Mouse (Mus musculus) CH12.LX (cell line): ENCODE results near the gene Hoxd3. TPM values are rescaled to one million over a fixed set of nuclear protein-coding genes. Genes with fewer than 3 reads are reported as not detected.

Experiments used
- DNase-seq: peaks from one replicate; pipeline ENCODE4 v3.0.0-alpha.2; 2013; ENCODE audit errors: extremely low read depth
- H3K27ac ChIP-seq: 2 replicates; pipeline ENCODE4 v1.5.1; 2012; ENCODE audit warnings: low read depth, mild to moderate bottlenecking, control low read depth, moderate library complexity; ENCODE audit not compliant: insufficient read depth
- H3K27me3 ChIP-seq: replicated peaks from 2 replicates; pipeline ENCODE3; 2012; ENCODE audit warnings: inconsistent platforms
- H3K36me3 ChIP-seq, 2 experiments: replicated peaks in 1 of 2; 2 replicates each; pipeline versions ENCODE3 to v1.6.1; 2012; ENCODE audit warnings: inconsistent platforms in 1 of 2, low read length in 1 of 2, mild to moderate bottlenecking in 1 of 2, mixed read lengths in 1 of 2, moderate library complexity in 1 of 2; ENCODE audit not compliant: control insufficient read depth in 1 of 2, insufficient read depth in 1 of 2
- H3K4me1 ChIP-seq, 2 experiments: 2 replicates each; pipeline ENCODE4 v1.6.1; 2012; ENCODE audit warnings: inconsistent platforms in 1 of 2, moderate library complexity in 1 of 2; ENCODE audit not compliant: insufficient read depth in 2 of 2, control insufficient read depth in 1 of 2
- H3K4me2 ChIP-seq: 2 replicates; pipeline ENCODE4 v1.6.1; 2012; ENCODE audit warnings: low read depth, mild to moderate bottlenecking, control low read depth; ENCODE audit not compliant: poor library complexity, insufficient read depth, severe bottlenecking
- H3K4me3 ChIP-seq, 3 experiments: fragments of 150-350 bp in 1 of 3; sonication (generic) in 1 of 3; replicated peaks in 1 of 3; 2 replicates each; pipeline versions ENCODE3 to v1.5.1; 2011 to 2012; ENCODE audit warnings: low read depth in 2 of 3, low read length in 2 of 3, mild to moderate bottlenecking in 2 of 3, moderate library complexity in 2 of 3, control low read depth in 1 of 3, improper control_type of control experiment in 1 of 3, inconsistent platforms in 1 of 3, mixed read lengths in 1 of 3; ENCODE audit not compliant: poor library complexity in 1 of 3
- H3K79me2 ChIP-seq: replicated peaks from 2 replicates; pipeline ENCODE4 v1.6.1; 2012; ENCODE audit warnings: mild to moderate bottlenecking, moderate library complexity; ENCODE audit not compliant: control insufficient read depth, poor library complexity, insufficient read depth, severe bottlenecking; ENCODE audit errors: extremely low read depth
- H3K9ac ChIP-seq: 2 replicates; pipeline ENCODE4 v1.6.1; 2012; ENCODE audit warnings: low read depth, mild to moderate bottlenecking, control low read depth, moderate library complexity; ENCODE audit not compliant: insufficient read depth
- H3K9me3 ChIP-seq: replicated peaks from 2 replicates; pipeline ENCODE3; 2012; ENCODE audit warnings: low read length, inconsistent platforms, mixed read lengths
- CHD1 ChIP-seq: IDR thresholded peaks from 2 replicates; pipeline ENCODE4 v1.6.1; 2012; ENCODE audit warnings: low read depth, low read length, improper control_type of control experiment, inconsistent platforms
- EP300 ChIP-seq: IDR thresholded peaks from 2 replicates; pipeline ENCODE4 v1.6.1; 2011; ENCODE audit warnings: low read length, improper control_type of control experiment
- ETS1 ChIP-seq: conservative IDR thresholded peaks from 2 replicates; pipeline ENCODE4 v1.6.1; 2012; ENCODE audit warnings: low read depth, mild to moderate bottlenecking, inconsistent platforms, low read length, improper control_type of control experiment, moderate library complexity
- MEF2A ChIP-seq: IDR thresholded peaks from 2 replicates; pipeline ENCODE4 v1.6.1; 2014; ENCODE audit warnings: low read depth, mild to moderate bottlenecking, inconsistent platforms, low read length, improper control_type of control experiment, borderline replicate concordance
- MYC ChIP-seq: IDR thresholded peaks from 2 replicates; pipeline ENCODE4 v1.6.1; 2011; ENCODE audit warnings: low read depth, mild to moderate bottlenecking, improper control_type of control experiment, low read length
- NELFE ChIP-seq: IDR thresholded peaks from 2 replicates; pipeline ENCODE4 v1.6.1; 2011; ENCODE audit warnings: low read depth, low read length, improper control_type of control experiment
- POLR2A ChIP-seq: IDR thresholded peaks from 2 replicates; pipeline ENCODE4 v1.6.1; 2011; ENCODE audit warnings: low read depth, mild to moderate bottlenecking, improper control_type of control experiment, low read length
- POLR2AphosphoS2 ChIP-seq: IDR thresholded peaks from 2 replicates; pipeline ENCODE4 v1.6.1; 2011; ENCODE audit warnings: low read depth, low read length, improper control_type of control experiment
- SIN3A ChIP-seq: IDR thresholded peaks from 2 replicates; pipeline ENCODE4 v1.6.1; 2012; ENCODE audit warnings: low read length, improper control_type of control experiment, inconsistent platforms
- SMC3 ChIP-seq: IDR thresholded peaks from 2 replicates; pipeline ENCODE4 v1.6.1; 2011; ENCODE audit warnings: low read depth, low read length, improper control_type of control experiment
- TCF12 ChIP-seq: IDR thresholded peaks from 2 replicates; pipeline ENCODE4 v1.6.1; 2014; ENCODE audit warnings: low read depth, mild to moderate bottlenecking, inconsistent platforms, low read length, improper control_type of control experiment
- USF2 ChIP-seq: conservative IDR thresholded peaks from 2 replicates; pipeline ENCODE4 v1.6.1; 2011; ENCODE audit warnings: low read depth, low read length, improper control_type of control experiment
- ZC3H11A ChIP-seq: IDR thresholded peaks from 2 replicates; pipeline ENCODE4 v1.6.1; 2012; ENCODE audit warnings: low read depth, mild to moderate bottlenecking, inconsistent platforms, low read length, improper control_type of control experiment
- ZKSCAN1 ChIP-seq: IDR thresholded peaks from 2 replicates; pipeline ENCODE4 v1.6.1; 2012; ENCODE audit warnings: low read depth, inconsistent platforms, low read length, improper control_type of control experiment, borderline replicate concordance
- ZMIZ1 ChIP-seq: IDR thresholded peaks from 2 replicates; pipeline ENCODE4 v1.6.1; 2012; ENCODE audit warnings: low read depth, mild to moderate bottlenecking, inconsistent platforms, low read length, improper control_type of control experiment
- dilution Hi-C: fragments of 300-500 bp; cut with MboI; formaldehyde crosslinking; loops from 2 replicates; pipeline ENCODE4 v1.14.3; 2020; ENCODE audit warnings: low sequenced_read_pairs; ENCODE audit not compliant: extremely low pct_unique_long_range_greater_than_20kb, extremely low pct_ligation_motif_present
- in situ Hi-C: fragments of 300-500 bp; cut with MboI; formaldehyde crosslinking; loops from 3 replicates; pipeline ENCODE4 v1.14.3; 2019; ENCODE audit warnings: low sequenced_read_pairs, low pct_ligation_motif_present, low pct_unique_long_range_greater_than_20kb, mixed read lengths
- polyA plus RNA-seq: library from polyadenylated mRNA; unstranded; fragments of >175 nt; gene quantifications from 2 replicates; pipeline ENCODE4 v1.2.1, GENCODE M21; 2012; ENCODE audit warnings: low read depth; ENCODE audit not compliant: insufficient read length
- total RNA-seq, 2 experiments: library from RNA; depleted of rRNA; stranded (reverse); fragments of 300-350 nt in 1 of 2; fragments of >200 nt in 1 of 2; gene quantifications; 2 replicates each; pipeline ENCODE4 v1.2.3; 2012 to 2014

Hoxd3 gene
- total and polyA plus RNA-seq, 3 experiments: 0.12 to 1.1 TPM; not detected in 1

DNA sequence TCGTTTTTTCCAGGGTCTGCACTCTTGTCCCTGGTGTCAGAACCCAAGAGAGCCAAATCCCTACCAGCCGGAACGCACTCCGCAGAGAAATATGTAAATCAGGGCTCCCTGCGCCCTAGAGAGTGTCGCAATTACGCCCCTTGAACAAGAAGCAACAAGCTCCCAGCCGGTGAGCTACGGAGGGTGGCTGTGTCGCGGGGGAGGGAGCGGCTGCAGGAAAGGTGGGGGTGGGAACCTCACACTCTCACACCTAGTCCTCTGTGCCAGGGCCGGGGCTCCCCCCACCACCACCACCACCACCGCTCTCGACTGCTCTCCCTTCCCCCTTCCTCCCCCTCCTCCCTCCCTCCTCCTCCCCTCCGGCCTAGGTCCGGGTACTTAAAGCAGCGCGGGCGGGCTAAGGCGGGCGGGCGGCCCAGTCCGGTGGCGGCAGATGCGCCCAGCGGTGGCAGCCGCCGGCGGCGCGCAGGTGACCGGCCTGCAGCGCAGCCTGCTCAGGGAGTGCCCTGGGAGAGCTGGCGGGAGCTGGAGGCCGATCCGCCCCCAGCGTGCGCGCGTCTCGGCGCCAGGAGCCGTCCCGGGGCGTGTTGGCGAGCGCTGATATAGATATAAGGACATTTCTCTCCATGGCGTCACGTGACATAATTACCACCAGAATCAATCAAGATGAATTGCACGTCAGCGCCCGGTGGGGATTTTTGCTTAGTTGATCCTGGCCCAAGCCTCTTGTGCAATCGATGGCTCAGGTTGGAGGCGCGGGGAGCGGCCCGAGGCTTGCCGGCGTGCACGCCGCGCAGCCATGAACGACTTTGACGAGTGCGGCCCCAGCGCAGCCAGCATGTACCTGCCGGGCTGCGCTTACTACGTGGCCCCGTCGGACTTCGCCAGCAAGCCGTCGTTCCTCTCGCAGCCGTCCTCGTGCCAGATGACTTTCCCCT is 29.9 kb upstream of the Hoxd3 start:
- TF ChIP-seq ETS1: no peak
- no peak for TF ChIP-seq USF2
- Histone ChIP-seq H3K4me1 (no peaks in the 10 kb centered on the region), H3K4me2 (no peak overlapping the region), H3K79me2 (no peaks in the 10 kb centered on the region), H3K27me3 (no peaks in the 10 kb centered on the region), H3K9me3 (peaks cover 27% of the 10 kb centered on the region), H3K36me3 (no peaks in the 10 kb centered on the region), H3K27ac (no peak overlapping the region), H3K9ac (no peak overlapping the region), H3K4me3 (no peak overlapping the region)
- DNase-seq: no peak
- dilution Hi-C loops: no loop called here
- in situ Hi-C loops: loop anchor here (25.0 kb wide), 1 partner anchor 630 kb away; no protein-coding TSS in a partner anchor

GRCm38 (mm10) chr2:74682796-74683195 is 28.9 kb upstream of the Hoxd3 start:
- DNase-seq: no peak
- H3K79me2 ChIP-seq: no peaks in the 10 kb centered on the region
- H3K4me2 ChIP-seq: no peak overlapping the region
- in situ Hi-C loops: loop anchor here (25.0 kb wide), 1 partner anchor 630 kb away; no protein-coding TSS in a partner anchor
- H3K27ac ChIP-seq: no peak overlapping the region
- no peaks in the 10 kb centered on the region for H3K36me3 ChIP-seq
- H3K4me1 ChIP-seq: no peaks in the 10 kb centered on the region
- dilution Hi-C loops: no loop called here
- peaks cover 29% of the 10 kb centered on the region for H3K9me3 ChIP-seq
- H3K27me3 ChIP-seq: no peaks in the 10 kb centered on the region
- H3K4me3 ChIP-seq: no peak overlapping the region
- TF ChIP-seq ZMIZ1 (no peak), TCF12 (no peak), MYC (no peak), SIN3A (no peak), POLR2AphosphoS2 (no peak), ZKSCAN1 (no peak), EP300 (no peak), ZC3H11A (no peak), POLR2A (no peak), CHD1 (no peak), MEF2A (no peak), SMC3 (no peak), NELFE (no peak)
- H3K9ac ChIP-seq: no peak overlapping the region
